Mouse (Mus musculus): ENCODE measurements at regions not wholly inside any gene's neighbourhood (a gene's known extent, or its start where the extent isn't known, plus 50 kb on each side); places are given as distances from the start of the nearest gene placed in this dataset.

GRCm38 (mm10) chr8:25389947-25390346, 565.8 kb upstream of the Adam5 start:
- TF ChIP-seq CTCF (conservative IDR thresholded peaks at IDR 0.05 in 1 of 2, IDR thresholded peaks at IDR 0.05 in 1 of 2; ENCODE audit: low read depth in 2 of 2, low read length in 2 of 2) (no peak), JUND (conservative IDR thresholded peaks at IDR 0.05; ENCODE audit: low read depth, low read length) (no peak), USF1 (IDR thresholded peaks at IDR 0.05; ENCODE audit: low read depth, low read length) (no peak), MAZ (IDR thresholded peaks at IDR 0.05; ENCODE audit: low read depth, low read length) (no peak), UBTF (IDR thresholded peaks at IDR 0.05; ENCODE audit: low read depth, low read length) (no peak), SMC3 (IDR thresholded peaks at IDR 0.05; ENCODE audit: low read depth, low read length) (no peak), ZNF384 (IDR thresholded peaks at IDR 0.05; ENCODE audit: low read depth, low read length) (no peak), POLR2A (IDR thresholded peaks at IDR 0.05; ENCODE audit: low read depth, low read length) (no peak), ZC3H11A (IDR thresholded peaks at IDR 0.05; ENCODE audit: low read depth, low read length) (no peak), CHD2 (IDR thresholded peaks at IDR 0.05; ENCODE audit: low read length) (no peak), NELFE (IDR thresholded peaks at IDR 0.05; ENCODE audit: low read depth, low read length) (no peak), MAX (IDR thresholded peaks at IDR 0.05; ENCODE audit: low read length) (no peak)
